Mouse (Mus musculus): ENCODE data around the gene Olfr419.

DNA sequence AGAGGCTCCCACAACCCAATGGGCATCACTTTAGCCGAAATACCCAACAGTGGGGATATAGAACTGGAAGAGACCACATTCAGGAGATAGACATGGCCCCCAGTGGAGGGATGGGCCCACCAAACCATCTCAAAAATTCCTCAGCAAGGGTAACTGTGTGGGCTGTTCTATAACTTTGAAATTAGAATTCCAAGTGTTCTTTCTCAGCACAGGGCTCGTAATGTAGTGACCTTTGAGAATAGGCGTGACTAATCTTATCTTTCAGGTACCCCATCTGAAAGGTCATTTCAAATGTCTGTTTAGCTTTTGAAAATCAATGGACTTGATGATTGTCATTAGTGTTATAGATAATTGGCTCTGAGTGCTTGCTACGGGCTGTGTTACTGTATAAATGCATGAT, 16.0 kb upstream of the Olfr419 start:
- no peak for TF ChIP-seq POLR2A (IDR thresholded peaks at IDR 0.05; ENCODE audit: low read depth, low read length)
- TF ChIP-seq CTCF (IDR thresholded peaks at IDR 0.05; ENCODE audit: extremely low read depth, insufficient read length, insufficient replicate concordance, low read depth, low read length) = no peak
